Mouse (Mus musculus): ENCODE results near the gene Uhmk1. TPM values are rescaled to one million over a fixed set of nuclear protein-coding genes. Genes with fewer than 3 reads are reported as not detected.

The Uhmk1 gene
- polyA plus RNA-seq, 1 experiment = 6.3 TPM

DNA sequence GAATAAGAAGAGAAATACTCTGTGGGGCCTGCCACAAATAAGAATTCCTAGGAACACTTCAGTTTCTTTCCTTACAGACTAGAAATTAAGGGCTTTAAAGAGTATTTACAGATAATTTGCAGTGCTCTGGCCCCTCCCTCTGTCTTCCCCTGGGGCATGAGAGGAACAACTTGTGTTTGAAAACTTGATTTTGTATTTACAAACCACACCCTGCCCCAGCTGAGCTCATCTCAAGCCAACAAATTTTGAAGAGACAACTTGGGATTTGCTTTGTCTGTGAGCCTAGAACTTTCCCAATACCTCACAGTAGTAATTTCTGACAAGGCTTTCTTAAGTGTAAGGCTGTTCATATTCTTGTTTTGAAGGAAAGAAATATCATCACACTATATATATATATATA, 32.5 kb downstream of the Uhmk1 start:
- TF ChIP-seq USF1 (IDR thresholded peaks at IDR 0.05; ENCODE audit: low read depth) (no peak), TCF12 (IDR thresholded peaks at IDR 0.05; ENCODE audit: insufficient read depth, poor library complexity, severe bottlenecking) (no peak), REST (IDR thresholded peaks at IDR 0.05; ENCODE audit: insufficient read depth, insufficient read length) (no peak), POLR2AphosphoS2 (IDR thresholded peaks at IDR 0.05; ENCODE audit: insufficient read length, low read depth) (no peak), TCF3 (IDR thresholded peaks at IDR 0.05; ENCODE audit: insufficient read length, low read depth) (no peak)
- H3K4me2 ChIP-seq (ENCODE audit: low read depth) = no peak overlapping the region
- no peaks in the 10 kb centered on the region for H3K36me3 ChIP-seq (ENCODE audit: control insufficient read depth, insufficient read depth)
- no peak overlapping the region for H3K4me3 ChIP-seq
- H3K27me3 ChIP-seq (ENCODE audit: control insufficient read depth, insufficient read depth, insufficient read length) = no peaks in the 10 kb centered on the region
- no peak overlapping the region for H3ac ChIP-seq (ENCODE audit: control insufficient read depth, insufficient read length)
- no peaks in the 10 kb centered on the region for H3K79me2 ChIP-seq (ENCODE audit: control insufficient read depth, insufficient read depth)

DNA sequence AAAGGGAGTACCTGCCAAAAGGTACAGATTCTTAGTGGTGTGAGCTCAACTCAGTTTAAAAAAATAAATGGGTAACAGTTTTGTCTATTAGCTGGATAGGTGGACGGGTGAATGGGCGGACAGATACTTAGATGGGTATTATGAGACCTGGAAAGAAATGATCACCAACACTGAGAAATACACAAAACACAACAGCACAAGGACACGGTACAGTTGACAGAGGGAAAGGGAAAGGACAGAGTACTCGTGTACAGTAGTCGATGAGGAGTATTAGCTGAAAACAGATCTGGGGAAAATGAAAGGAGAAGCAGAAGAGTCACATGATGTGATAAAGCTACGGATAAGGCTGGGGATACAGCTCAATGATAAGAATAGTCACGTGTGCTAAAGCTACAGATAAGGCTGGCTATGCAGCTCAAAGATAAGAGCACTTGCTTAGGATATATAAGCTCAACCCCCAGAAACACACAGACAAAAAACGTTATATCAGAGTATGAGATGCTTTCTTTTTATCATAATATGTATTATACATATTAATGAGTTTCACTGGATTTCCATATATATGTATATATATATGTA, 38.4 kb downstream of the Uhmk1 start:
- Histone ChIP-seq H3K79me2 (ENCODE audit: control insufficient read depth, insufficient read depth) (peaks cover 16% of the 10 kb centered on the region), H3ac (ENCODE audit: control insufficient read depth, insufficient read length) (no peak overlapping the region), H3K27me3 (ENCODE audit: control insufficient read depth, insufficient read depth, insufficient read length) (no peaks in the 10 kb centered on the region), H3K4me2 (ENCODE audit: low read depth) (no peak overlapping the region), H3K36me3 (ENCODE audit: control insufficient read depth, insufficient read depth) (no peaks in the 10 kb centered on the region), H3K4me3 (no peak overlapping the region)
- TF ChIP-seq CEBPB (IDR thresholded peaks at IDR 0.05; ENCODE audit: insufficient read depth, poor library complexity, severe bottlenecking) = no peak
- no peak for TF ChIP-seq MYOG (IDR thresholded peaks at IDR 0.05; ENCODE audit: control insufficient read depth in 1 of 3, insufficient read depth in 1 of 3, insufficient read length in 2 of 3, low read depth in 2 of 3)
- no peak for TF ChIP-seq MYOD1 (IDR thresholded peaks at IDR 0.05; ENCODE audit: control insufficient read depth in 1 of 3, insufficient read length in 2 of 3, low read depth in 2 of 3)
- no peak for TF ChIP-seq SRF (IDR thresholded peaks at IDR 0.05; ENCODE audit: control insufficient read depth, insufficient read length, low read depth)
- TF ChIP-seq E2F4 (IDR thresholded peaks at IDR 0.05; ENCODE audit: insufficient read depth) = no peak
- TF ChIP-seq REST (IDR thresholded peaks at IDR 0.05; ENCODE audit: insufficient read depth, insufficient read length) = no peak
- TF ChIP-seq TCF3 (IDR thresholded peaks at IDR 0.05; ENCODE audit: insufficient read length, low read depth) = no peak
- TF ChIP-seq USF1 (IDR thresholded peaks at IDR 0.05; ENCODE audit: low read depth) = no peak
- TF ChIP-seq TCF12 (IDR thresholded peaks at IDR 0.05; ENCODE audit: insufficient read depth, poor library complexity, severe bottlenecking) = no peak

GRCm38 (mm10) chr1:170175848-170176247, 39.3 kb downstream of the Uhmk1 start:
- peaks cover 16% of the 10 kb centered on the region for H3K79me2 ChIP-seq (ENCODE audit: control insufficient read depth, insufficient read depth)
- TF ChIP-seq POLR2A (IDR thresholded peaks at IDR 0.05; ENCODE audit: insufficient read length, low read depth) (no peak), CEBPB (IDR thresholded peaks at IDR 0.05; ENCODE audit: insufficient read depth, poor library complexity, severe bottlenecking) (no peak), MYOD1 (IDR thresholded peaks at IDR 0.05; ENCODE audit: control insufficient read depth in 1 of 3, insufficient read length in 2 of 3, low read depth in 2 of 3) (no peak), E2F4 (IDR thresholded peaks at IDR 0.05; ENCODE audit: insufficient read depth) (no peak), SRF (IDR thresholded peaks at IDR 0.05; ENCODE audit: control insufficient read depth, insufficient read length, low read depth) (no peak), POLR2AphosphoS2 (IDR thresholded peaks at IDR 0.05; ENCODE audit: insufficient read length, low read depth) (no peak), TCF3 (IDR thresholded peaks at IDR 0.05; ENCODE audit: insufficient read length, low read depth) (no peak), REST (IDR thresholded peaks at IDR 0.05; ENCODE audit: insufficient read depth, insufficient read length) (no peak), MYOG (IDR thresholded peaks at IDR 0.05; ENCODE audit: control insufficient read depth in 1 of 3, insufficient read depth in 1 of 3, insufficient read length in 2 of 3, low read depth in 2 of 3) (no peak), MAX (IDR thresholded peaks at IDR 0.05; ENCODE audit: low read depth) (no peak), USF1 (IDR thresholded peaks at IDR 0.05; ENCODE audit: low read depth) (no peak), TCF12 (IDR thresholded peaks at IDR 0.05; ENCODE audit: insufficient read depth, poor library complexity, severe bottlenecking) (no peak)

GRCm38 (mm10) chr1:170174814-170175332, 40.3 kb downstream of the Uhmk1 start, which contains the start of gene Uap1:
Gene Uap1, minus strand, starts transcription at chr1:170174957.
- Histone ChIP-seq H3ac (ENCODE audit: control insufficient read depth, insufficient read length) (peak within 1 kb of the TSS; percentile 53), H3K4me2 (ENCODE audit: low read depth) (peak within 1 kb of the TSS; percentile 93), H3K79me2 (ENCODE audit: control insufficient read depth, insufficient read depth) (peaks cover 25% of the 10 kb centered on the region), H3K27me3 (ENCODE audit: control insufficient read depth, insufficient read depth, insufficient read length) (no peaks in the 10 kb centered on the region), H3K36me3 (ENCODE audit: control insufficient read depth, insufficient read depth) (no peaks in the 10 kb centered on the region), H3K4me3 (peak within 1 kb of the TSS; percentile 59)
- TF ChIP-seq TCF3 (IDR thresholded peaks at IDR 0.05; ENCODE audit: insufficient read length, low read depth) (no peak), SRF (IDR thresholded peaks at IDR 0.05; ENCODE audit: control insufficient read depth, insufficient read length, low read depth) (no peak), POLR2A (IDR thresholded peaks at IDR 0.05; ENCODE audit: insufficient read length, low read depth) (peak; percentile 71), USF1 (IDR thresholded peaks at IDR 0.05; ENCODE audit: low read depth) (no peak), CEBPB (IDR thresholded peaks at IDR 0.05; ENCODE audit: insufficient read depth, poor library complexity, severe bottlenecking) (no peak), REST (IDR thresholded peaks at IDR 0.05; ENCODE audit: insufficient read depth, insufficient read length) (no peak), TCF12 (IDR thresholded peaks at IDR 0.05; ENCODE audit: insufficient read depth, poor library complexity, severe bottlenecking) (no peak), POLR2AphosphoS2 (IDR thresholded peaks at IDR 0.05; ENCODE audit: insufficient read length, low read depth) (peak; percentile 71), E2F4 (IDR thresholded peaks at IDR 0.05; ENCODE audit: insufficient read depth) (peak; percentile 10), MYOD1 (IDR thresholded peaks at IDR 0.05; ENCODE audit: control insufficient read depth in 1 of 3, insufficient read length in 2 of 3, low read depth in 2 of 3) (no peak), MAX (IDR thresholded peaks at IDR 0.05; ENCODE audit: low read depth) (no peak), MYOG (IDR thresholded peaks at IDR 0.05; ENCODE audit: control insufficient read depth in 1 of 3, insufficient read depth in 1 of 3, insufficient read length in 2 of 3, low read depth in 2 of 3) (no peak)

More at GRCm38 (mm10) chr1:170175848-170176247, 39.3 kb downstream of the Uhmk1 start:
- Histone ChIP-seq H3K27me3 (ENCODE audit: control insufficient read depth, insufficient read depth, insufficient read length) (no peaks in the 10 kb centered on the region), H3K4me3 (peak overlapping the region; percentile 59), H3K4me2 (ENCODE audit: low read depth) (peak overlapping the region; percentile 19), H3ac (ENCODE audit: control insufficient read depth, insufficient read length) (no peak overlapping the region), H3K36me3 (ENCODE audit: control insufficient read depth, insufficient read depth) (no peaks in the 10 kb centered on the region)
